Mouse (Mus musculus) forebrain, postnatal 0 days (tissue): Measurements from ENCODE around the gene Gm49378. TPM values are rescaled to one million over a fixed set of nuclear protein-coding genes. Genes with fewer than 3 reads are reported as not detected.

ENCODE experiments used
- ATAC-seq: fragments of 200-750 bp; cut with Nextera tagmentation; 2 replicates; pipeline ENCODE4 v1.8.0; 2017; ENCODE audit warnings: mild to moderate bottlenecking, moderate library complexity
- DNase-seq: peaks from one replicate; pipeline ENCODE4 v3.0.0-alpha.2; 2015
- H3K27ac ChIP-seq: fragments of 300-500 bp; sonication (generic); 2 replicates; pipeline ENCODE4 v1.5.1; 2014; ENCODE audit warnings: low read depth, mild to moderate bottlenecking, antibody characterized with exemption, low read length, moderate library complexity, mixed read lengths
- H3K27me3 ChIP-seq: fragments of 300-500 bp; sonication (generic); 2 replicates; pipeline ENCODE4 v1.6.1; 2014; ENCODE audit warnings: mild to moderate bottlenecking, low read length, mixed read lengths; ENCODE audit not compliant: insufficient read depth
- H3K36me3 ChIP-seq: fragments of 300-500 bp; sonication (generic); 2 replicates; pipeline ENCODE4 v1.6.1; 2014; ENCODE audit warnings: mild to moderate bottlenecking, moderate library complexity; ENCODE audit not compliant: insufficient read depth
- H3K4me1 ChIP-seq: fragments of 300-500 bp; sonication (generic); 2 replicates; pipeline ENCODE4 v1.6.1; 2014; ENCODE audit warnings: antibody characterized with exemption; ENCODE audit not compliant: insufficient read depth
- H3K4me2 ChIP-seq: fragments of 300-500 bp; sonication (generic); 2 replicates; pipeline ENCODE4 v1.6.1; 2014; ENCODE audit warnings: low read depth, mild to moderate bottlenecking, moderate library complexity
- H3K4me3 ChIP-seq: fragments of 300-500 bp; sonication (generic); 2 replicates; pipeline ENCODE4 v1.5.1; 2014; ENCODE audit warnings: low read depth, low read length, mixed read lengths
- H3K9ac ChIP-seq: fragments of 300-500 bp; sonication (generic); 2 replicates; pipeline ENCODE4 v1.6.1; 2014; ENCODE audit warnings: mild to moderate bottlenecking
- H3K9me3 ChIP-seq: fragments of 300-500 bp; sonication (generic); 2 replicates; pipeline ENCODE4 v1.6.1; 2016; ENCODE audit warnings: low read length
- CTCF ChIP-seq: sonication (generic); IDR thresholded peaks from 2 replicates; pipeline ENCODE4 v1.5.1; 2016; ENCODE audit warnings: antibody characterized with exemption, control low read depth, low read depth
- WGBS: fragments of 180-500 bp; shearing (Covaris S2); extraction: QIAGEN DNeasy Blood & Tissue Kit; methylation state at CpG from one replicate; pipeline ENCODE4 v1.1.7; 2014; 5-methylcytosine and 5-hydroxymethylcytosine counted together
- polyA plus RNA-seq: library from polyadenylated mRNA; unstranded; fragments of >200 nt; fragmentation: Nextera tagmentation; extraction: Ambion mirVana; gene quantifications from 2 replicates; pipeline ENCODE4 v1.2.1, GENCODE M21; 2015
- total RNA-seq: library from RNA; depleted of rRNA; stranded (reverse); fragments of >200 nt; gene quantifications from 2 replicates; pipeline ENCODE4 v1.2.3, GENCODE M21; 2014; rRNA removed

Gene Gm49378
- total and polyA plus RNA-seq, 2 experiments from 2014 or later = 0.97 to 6.4 TPM

- DNase-seq = no peak
- Histone ChIP-seq H3K9me3 (no peaks in the 10 kb centered on the region), H3K4me3 (peak overlapping the region; percentile 48), H3K27me3 (no peaks in the 10 kb centered on the region), H3K36me3 (peaks cover 19% of the 10 kb centered on the region), H3K27ac (no peak overlapping the region), H3K4me1 (no peaks in the 10 kb centered on the region), H3K9ac (peak overlapping the region; percentile 60), H3K4me2 (peak overlapping the region; percentile 68)
- ATAC-seq = 0 out of 2 replicates have a peak, but pooled peaks have one; percentile 2
- TF ChIP-seq CTCF = no peak
- 42% methylated on average over 5 of the region's 5 CpGs for WGBS
These were observed 53.4 kb downstream of the Gm49378 start for GRCm38 (mm10) chr14:55584303-55584701.

GRCm38 (mm10) chr14:55581981-55582681 lies 55.6 kb downstream of the Gm49378 start:
- Histone ChIP-seq H3K27me3 (no peaks in the 10 kb centered on the region), H3K27ac (no peak overlapping the region), H3K4me1 (no peaks in the 10 kb centered on the region; the same call in 1 of the 2 replicates), H3K4me3 (no peak overlapping the region), H3K9me3 (no peaks in the 10 kb centered on the region), H3K36me3 (peaks cover 19% of the 10 kb centered on the region), H3K4me2 (no peak overlapping the region), H3K9ac (no peak overlapping the region)
- 73% methylated on average over 9 of the region's 9 CpGs for WGBS
- no peak for ATAC-seq
- peak; percentile 36 for TF ChIP-seq CTCF
- DNase-seq = no peak

GRCm38 (mm10) chr14:55580731-55581130 lies 57.0 kb downstream of the Gm49378 start:
- H3K4me3 ChIP-seq = no peak overlapping the region
- no peak overlapping the region for H3K4me2 ChIP-seq
- WGBS = 94% methylated on average over 16 of the region's 16 CpGs
- H3K9ac ChIP-seq = no peak overlapping the region
- H3K27me3 ChIP-seq = no peaks in the 10 kb centered on the region
- no peak for TF ChIP-seq CTCF
- DNase-seq (no peak), ATAC-seq (no peak)
- H3K27ac ChIP-seq = no peak overlapping the region
- H3K9me3 ChIP-seq = no peaks in the 10 kb centered on the region
- no peaks in the 10 kb centered on the region; the same call in 1 of the 2 replicates for H3K4me1 ChIP-seq
- peaks cover 19% of the 10 kb centered on the region for H3K36me3 ChIP-seq

GRCm38 (mm10) chr14:55579511-55580496 lies 57.9 kb downstream of the Gm49378 start:
- Histone ChIP-seq H3K4me1 (no peaks in the 10 kb centered on the region; the same call in 1 of the 2 replicates), H3K9me3 (no peaks in the 10 kb centered on the region), H3K4me3 (no peak overlapping the region), H3K4me2 (no peak overlapping the region), H3K27me3 (no peaks in the 10 kb centered on the region), H3K36me3 (peaks cover 19% of the 10 kb centered on the region), H3K9ac (no peak overlapping the region), H3K27ac (no peak overlapping the region)
- TF ChIP-seq CTCF = no peak
- WGBS = 87% methylated on average over 23 of the region's 23 CpGs
- no peak for DNase-seq
- ATAC-seq = no peak

Other genes starting within 250 kb of the Gm49378 start
Only the 30 nearest of the 34 such genes appear.
- 11.9 and 14.8 TPM in 2 replicates for gene Dhrs4, start 159.1 kb downstream of the Gm49378 start, total RNA-seq
- 20.9 and 22.2 TPM in 2 replicates for gene Dhrs4, start 159.1 kb downstream of the Gm49378 start, polyA plus RNA-seq
- 91.4 and 129 TPM in 2 replicates for gene Carmil3, start 147.2 kb downstream of the Gm49378 start, total RNA-seq
- gene Carmil3, start 147.2 kb downstream of the Gm49378 start, polyA plus RNA-seq = 13.2 and 19.5 TPM in 2 replicates
- gene Cpne6, start 127.5 kb downstream of the Gm49378 start, total RNA-seq = 32.5 and 39.6 TPM in 2 replicates
- 48.7 and 49.9 TPM in 2 replicates for gene Cpne6, start 127.5 kb downstream of the Gm49378 start, polyA plus RNA-seq
- gene Nrl, start 112.9 kb downstream of the Gm49378 start, total RNA-seq = 2.0 and 2.7 TPM in 2 replicates
- 0.21 TPM in 1 of 2 replicates, not detected in the other for gene Nrl, start 112.9 kb downstream of the Gm49378 start, polyA plus RNA-seq
- gene Pck2, start 97.6 kb downstream of the Gm49378 start, total RNA-seq = 23.6 and 24.5 TPM in 2 replicates
- gene Pck2, start 97.6 kb downstream of the Gm49378 start, polyA plus RNA-seq = 9.8 and 12.5 TPM in 2 replicates
- 101 and 104 TPM in 2 replicates for gene Dcaf11, start 77.9 kb downstream of the Gm49378 start, total RNA-seq
- 89.4 and 103 TPM in 2 replicates for gene Dcaf11, start 77.9 kb downstream of the Gm49378 start, polyA plus RNA-seq
- gene A730061H03Rik, start 77.5 kb downstream of the Gm49378 start, total RNA-seq = not detected in 2 replicates
- not detected in 2 replicates for gene A730061H03Rik, start 77.5 kb downstream of the Gm49378 start, polyA plus RNA-seq
- gene Fitm1, start 62.3 kb downstream of the Gm49378 start, total RNA-seq = 0.23 TPM in 1 of 2 replicates, not detected in the other
- gene Fitm1, start 62.3 kb downstream of the Gm49378 start, polyA plus RNA-seq = 0.20 and 0.22 TPM in 2 replicates
- 136 and 138 TPM in 2 replicates for gene Psme1, start 59.8 kb downstream of the Gm49378 start, total RNA-seq
- 219 and 238 TPM in 2 replicates for gene Psme1, start 59.8 kb downstream of the Gm49378 start, polyA plus RNA-seq
- gene Emc9, start 52.6 kb downstream of the Gm49378 start, total RNA-seq = 25.2 and 31.5 TPM in 2 replicates
- gene Emc9, start 52.6 kb downstream of the Gm49378 start, polyA plus RNA-seq = 53.2 and 55.6 TPM in 2 replicates
- 76.2 and 137 TPM in 2 replicates for gene Psme2, start 46.8 kb downstream of the Gm49378 start, total RNA-seq
- 171 and 193 TPM in 2 replicates for gene Psme2, start 46.8 kb downstream of the Gm49378 start, polyA plus RNA-seq
- gene Rnf31, start 46.2 kb downstream of the Gm49378 start, total RNA-seq = 13.5 and 24.2 TPM in 2 replicates
- gene Rnf31, start 46.2 kb downstream of the Gm49378 start, polyA plus RNA-seq = 17.0 and 18.9 TPM in 2 replicates
- 16.8 and 18.1 TPM in 2 replicates for gene Irf9, start 34.3 kb downstream of the Gm49378 start, total RNA-seq
- 5.6 and 7.0 TPM in 2 replicates for gene Irf9, start 34.3 kb downstream of the Gm49378 start, polyA plus RNA-seq
- 8.5 and 9.2 TPM in 2 replicates for gene Rec8, start 19.9 kb downstream of the Gm49378 start, total RNA-seq
- gene Rec8, start 19.9 kb downstream of the Gm49378 start, polyA plus RNA-seq = 5.9 and 7.2 TPM in 2 replicates
- 79.8 and 92.0 TPM in 2 replicates for gene Ipo4, start 1.9 kb downstream of the Gm49378 start, total RNA-seq
- gene Ipo4, start 1.9 kb downstream of the Gm49378 start, polyA plus RNA-seq = 82.4 and 90.9 TPM in 2 replicates
- 26.5 and 33.4 TPM in 2 replicates for gene Tm9sf1, start 5.9 kb upstream of the Gm49378 start, total RNA-seq
- 36.0 and 48.4 TPM in 2 replicates for gene Tm9sf1, start 5.9 kb upstream of the Gm49378 start, polyA plus RNA-seq
- 0.43 and 0.46 TPM in 2 replicates for gene Tssk4, start 12.3 kb upstream of the Gm49378 start, total RNA-seq
- 0.22 and 0.23 TPM in 2 replicates for gene Tssk4, start 12.3 kb upstream of the Gm49378 start, polyA plus RNA-seq
- 50.8 and 51.5 TPM in 2 replicates for gene Mdp1, start 22.6 kb upstream of the Gm49378 start, total RNA-seq
- gene Mdp1, start 22.6 kb upstream of the Gm49378 start, polyA plus RNA-seq = 60.0 and 63.5 TPM in 2 replicates
- 19.9 and 26.9 TPM in 2 replicates for gene Gmpr2, start 34.0 kb upstream of the Gm49378 start, total RNA-seq
- gene Gmpr2, start 34.0 kb upstream of the Gm49378 start, polyA plus RNA-seq = 37.3 and 40.9 TPM in 2 replicates
- 132 and 192 TPM in 2 replicates for gene Nedd8, start 34.2 kb upstream of the Gm49378 start, total RNA-seq
- 593 and 742 TPM in 2 replicates for gene Nedd8, start 34.2 kb upstream of the Gm49378 start, polyA plus RNA-seq
- 16.9 and 26.3 TPM in 2 replicates for gene Tinf2, start 43.9 kb upstream of the Gm49378 start, total RNA-seq
- gene Tinf2, start 43.9 kb upstream of the Gm49378 start, polyA plus RNA-seq = 18.8 and 21.5 TPM in 2 replicates
- 0.05 and 0.15 TPM in 2 replicates for gene Tgm1, start 76.0 kb upstream of the Gm49378 start, total RNA-seq
- gene Tgm1, start 76.0 kb upstream of the Gm49378 start, polyA plus RNA-seq = 0.15 and 0.21 TPM in 2 replicates
- 72.8 and 73.3 TPM in 2 replicates for gene Rabggta, start 84.4 kb upstream of the Gm49378 start, total RNA-seq
- 49.4 and 56.9 TPM in 2 replicates for gene Rabggta, start 84.4 kb upstream of the Gm49378 start, polyA plus RNA-seq
- 70.4 and 83.8 TPM in 2 replicates for gene Dhrs1, start 107.8 kb upstream of the Gm49378 start, total RNA-seq
- 83.3 and 86.0 TPM in 2 replicates for gene Dhrs1, start 107.8 kb upstream of the Gm49378 start, polyA plus RNA-seq
- gene Nop9, start 107.8 kb upstream of the Gm49378 start, total RNA-seq = 23.3 and 34.7 TPM in 2 replicates
- gene Nop9, start 107.8 kb upstream of the Gm49378 start, polyA plus RNA-seq = 21.4 and 25.6 TPM in 2 replicates
- gene Cideb, start 120.6 kb upstream of the Gm49378 start, total RNA-seq = 0.23 and 0.43 TPM in 2 replicates
- gene Cideb, start 120.6 kb upstream of the Gm49378 start, polyA plus RNA-seq = 0.20 and 0.54 TPM in 2 replicates
- 0.38 TPM in 2 replicates for gene Ltb4r2, start 123.5 kb upstream of the Gm49378 start, total RNA-seq
- 0.65 and 1.1 TPM in 2 replicates for gene Ltb4r2, start 123.5 kb upstream of the Gm49378 start, polyA plus RNA-seq
- 0.38 and 0.48 TPM in 2 replicates for gene Ltb4r1, start 128.1 kb upstream of the Gm49378 start, total RNA-seq
- 0.90 and 0.99 TPM in 2 replicates for gene Ltb4r1, start 128.1 kb upstream of the Gm49378 start, polyA plus RNA-seq
- gene Adcy4, start 146.2 kb upstream of the Gm49378 start, total RNA-seq = 1.6 and 3.6 TPM in 2 replicates
- 1.6 and 1.7 TPM in 2 replicates for gene Adcy4, start 146.2 kb upstream of the Gm49378 start, polyA plus RNA-seq
- 0.46 and 0.90 TPM in 2 replicates for gene Ripk3, start 151.0 kb upstream of the Gm49378 start, total RNA-seq
- gene Ripk3, start 151.0 kb upstream of the Gm49378 start, polyA plus RNA-seq = 0.86 and 2.0 TPM in 2 replicates